Mouse (Mus musculus) cerebellum, adult 9-11 months (tissue): Measurements from ENCODE around the gene Scn8a.

Experiments
- DNase-seq: peaks from one replicate; pipeline ENCODE4 v3.0.0; 2022

Gene Scn8a

GRCm38 (mm10) chr15:101046039-101046526 lies 176.4 kb downstream of the Scn8a start:
- DNase-seq = no peak

GRCm38 (mm10) chr15:101046527-101047193 lies 177.0 kb downstream of the Scn8a start:
- no peak for DNase-seq

DNA sequence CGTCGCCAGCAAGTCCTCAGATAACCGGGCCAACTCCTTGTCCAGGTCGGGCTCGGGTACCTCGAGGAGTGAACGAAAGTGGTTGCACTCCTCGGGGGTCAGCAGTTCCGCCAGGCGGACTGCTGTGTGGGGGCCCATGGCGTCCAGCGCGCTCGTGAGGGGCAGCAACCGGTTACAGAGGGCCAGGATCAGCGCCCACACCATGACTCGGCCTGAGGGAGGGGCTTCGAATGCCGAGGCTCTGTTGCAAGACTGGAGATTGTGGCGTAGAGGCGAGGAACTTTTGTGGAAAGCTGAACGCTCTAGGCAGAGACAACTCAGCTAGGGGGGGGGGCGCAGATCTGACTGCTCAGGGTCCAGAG lies 177.5 kb downstream of the Scn8a start, which contains the start of gene Gm47841:
Gm47841 (minus strand) TSS at position 204 of the 362 bp plus-strand sequence.
- DNase-seq = no peak

DNA sequence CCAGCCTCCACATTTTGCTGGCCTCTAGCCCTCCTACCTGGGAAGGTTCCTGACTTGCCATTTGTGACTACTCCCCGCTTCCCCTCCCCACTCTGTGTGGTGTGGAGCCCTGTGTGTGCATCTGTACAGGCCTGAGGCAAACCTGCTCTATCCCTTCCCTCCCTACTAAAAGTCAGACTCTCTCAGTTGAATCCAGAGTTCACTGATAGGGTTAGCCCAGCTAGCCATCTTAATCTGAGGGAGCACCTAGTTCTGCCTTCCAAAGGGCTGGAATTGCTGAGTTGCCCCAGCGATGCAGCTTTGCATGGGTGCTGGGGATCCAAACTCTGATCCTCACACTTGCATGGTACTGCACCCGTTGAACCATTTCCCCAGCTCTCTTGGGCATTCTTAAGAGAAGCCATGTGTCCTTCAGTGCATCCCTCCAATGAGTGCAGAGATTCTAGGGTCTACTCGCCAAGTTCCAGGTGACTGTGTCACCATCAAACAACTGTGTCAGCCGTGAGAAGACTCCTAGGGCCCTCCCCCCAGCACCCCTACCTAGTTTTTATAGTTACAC lies 178.8 kb downstream of the Scn8a start:
- DNase-seq = no peak

- no peak for DNase-seq
Observed at GRCm38 (mm10) chr15:101051869-101052268, 182.2 kb downstream of the Scn8a start.

DNA sequence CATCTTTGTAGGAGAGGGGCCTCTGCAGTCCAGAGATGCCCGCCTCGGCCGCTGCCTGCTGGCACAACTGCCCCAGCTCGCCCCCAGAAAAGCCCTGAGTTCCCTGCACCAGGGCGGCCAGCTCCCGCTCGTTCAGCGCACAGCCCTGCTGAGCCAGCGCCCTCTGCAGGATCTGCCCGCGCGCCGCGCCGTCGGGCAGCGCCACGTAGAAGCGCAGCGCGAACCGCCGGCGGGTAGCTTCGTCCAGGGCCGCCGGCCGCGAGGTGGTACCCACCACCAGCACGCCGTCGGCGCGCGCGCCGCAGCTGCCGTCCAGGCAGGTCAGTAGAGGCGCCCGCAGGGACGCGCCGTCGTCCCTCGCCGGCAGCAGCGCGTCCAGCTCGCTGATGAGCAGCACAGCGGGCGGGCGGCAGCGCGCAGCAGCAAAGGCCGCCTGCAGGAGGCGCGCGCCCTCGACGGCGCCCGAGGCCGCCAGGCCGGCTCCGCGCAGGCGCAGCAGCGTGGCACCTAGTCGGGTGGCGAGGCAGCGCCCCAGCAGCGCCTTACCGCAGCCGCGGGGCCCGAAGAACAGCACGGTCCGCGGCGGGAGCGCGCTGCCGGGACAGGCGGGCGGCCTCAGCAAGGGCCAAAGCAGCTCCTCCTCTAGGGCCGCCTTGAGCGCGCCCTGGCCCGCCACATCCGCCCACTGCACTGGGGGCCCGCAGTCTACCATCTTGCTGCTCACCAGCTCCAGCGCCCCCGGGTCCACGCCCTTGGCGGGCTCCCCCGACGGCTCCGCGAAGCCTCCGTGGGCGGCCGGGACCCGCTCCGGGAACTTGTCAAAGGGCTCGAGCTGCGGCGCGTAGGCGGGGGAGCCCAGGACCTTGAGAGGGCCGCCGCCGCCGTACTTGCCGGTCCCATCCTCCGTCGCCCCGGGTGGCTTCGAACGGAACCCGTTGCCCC lies 183.2 kb downstream of the Scn8a start:
- no peak for DNase-seq

DNA sequence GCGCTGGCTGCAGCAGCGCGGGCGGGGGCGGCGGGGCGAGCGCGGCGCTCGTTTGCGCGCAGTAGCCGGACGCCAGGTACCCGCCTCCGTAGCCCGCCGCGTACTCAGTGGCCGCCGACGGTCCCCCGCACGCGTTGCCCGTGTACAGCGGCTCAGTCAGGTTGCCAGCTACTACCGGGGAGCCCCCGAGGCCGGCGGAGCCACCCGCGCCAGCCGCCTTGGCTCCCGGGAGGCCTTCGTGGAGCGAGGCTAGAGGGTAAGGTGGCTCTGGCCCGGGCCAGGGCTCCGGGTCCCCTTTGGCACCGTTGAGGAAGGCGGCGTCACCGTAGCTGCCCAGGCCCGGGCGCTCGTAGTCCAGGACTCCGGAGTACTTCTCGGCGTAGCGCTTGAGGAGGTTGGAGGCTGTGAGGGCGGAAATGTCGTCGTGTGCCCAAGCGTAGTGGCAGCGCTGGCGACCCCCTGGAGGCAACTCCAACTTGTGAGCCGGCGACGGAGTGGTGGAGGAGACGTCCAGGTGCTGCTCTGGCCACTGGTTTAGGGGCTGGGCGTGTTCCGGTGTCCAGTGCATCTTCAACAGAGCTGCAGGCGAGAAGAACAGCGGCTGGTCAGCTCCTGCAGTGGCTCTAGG lies 184.3 kb downstream of the Scn8a start:
- DNase-seq = no peak

DNA sequence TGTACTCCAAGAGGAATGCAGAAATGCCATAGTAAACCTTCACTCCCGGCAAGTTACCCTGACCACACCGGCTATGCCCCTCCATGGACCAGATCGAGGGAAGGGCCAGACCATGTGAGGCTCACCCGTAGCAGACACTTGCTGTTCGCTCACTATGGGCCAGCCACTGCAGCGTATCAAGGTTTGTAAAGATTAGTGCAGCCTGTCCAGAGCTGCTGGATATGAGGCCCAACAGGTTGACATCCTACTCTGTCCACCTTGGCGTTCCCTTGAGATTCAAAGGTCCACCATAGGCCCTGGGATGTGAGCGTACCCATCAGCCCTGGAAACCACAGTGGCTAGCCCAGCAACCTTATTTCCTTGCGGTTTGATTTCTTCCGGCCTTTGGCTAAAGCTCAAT lies 184.9 kb downstream of the Scn8a start:
- DNase-seq = no peak

DNA sequence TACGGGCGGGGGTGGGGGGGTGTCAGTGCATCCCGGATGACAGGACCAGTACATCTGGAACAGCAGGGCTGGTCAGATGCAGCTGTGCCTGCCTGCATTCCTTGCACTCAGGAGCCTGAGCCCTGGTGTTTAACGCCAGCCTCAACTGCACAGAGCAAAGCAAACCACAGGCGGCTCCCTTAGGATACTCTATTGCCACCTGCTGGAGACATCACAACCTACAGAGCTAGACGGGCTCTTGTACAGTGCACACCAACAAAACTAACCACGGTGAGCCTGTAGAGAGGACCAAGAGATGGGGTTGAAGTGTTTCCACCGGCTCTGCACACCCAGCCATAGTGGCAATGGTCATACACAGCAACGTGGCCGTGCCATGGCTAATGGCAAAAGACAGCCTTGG lies 186.6 kb downstream of the Scn8a start:
- DNase-seq = no peak

GRCm38 (mm10) chr15:101059570-101060279 lies 190.1 kb downstream of the Scn8a start:
- no peak for DNase-seq

- DNase-seq = no peak
Observed at GRCm38 (mm10) chr15:101060280-101060852, 190.7 kb downstream of the Scn8a start.

GRCm38 (mm10) chr15:101065069-101065468 lies 195.4 kb downstream of the Scn8a start:
- no peak for DNase-seq

- DNase-seq = no peak
Observed at GRCm38 (mm10) chr15:101066364-101066847, 196.7 kb downstream of the Scn8a start.

DNA sequence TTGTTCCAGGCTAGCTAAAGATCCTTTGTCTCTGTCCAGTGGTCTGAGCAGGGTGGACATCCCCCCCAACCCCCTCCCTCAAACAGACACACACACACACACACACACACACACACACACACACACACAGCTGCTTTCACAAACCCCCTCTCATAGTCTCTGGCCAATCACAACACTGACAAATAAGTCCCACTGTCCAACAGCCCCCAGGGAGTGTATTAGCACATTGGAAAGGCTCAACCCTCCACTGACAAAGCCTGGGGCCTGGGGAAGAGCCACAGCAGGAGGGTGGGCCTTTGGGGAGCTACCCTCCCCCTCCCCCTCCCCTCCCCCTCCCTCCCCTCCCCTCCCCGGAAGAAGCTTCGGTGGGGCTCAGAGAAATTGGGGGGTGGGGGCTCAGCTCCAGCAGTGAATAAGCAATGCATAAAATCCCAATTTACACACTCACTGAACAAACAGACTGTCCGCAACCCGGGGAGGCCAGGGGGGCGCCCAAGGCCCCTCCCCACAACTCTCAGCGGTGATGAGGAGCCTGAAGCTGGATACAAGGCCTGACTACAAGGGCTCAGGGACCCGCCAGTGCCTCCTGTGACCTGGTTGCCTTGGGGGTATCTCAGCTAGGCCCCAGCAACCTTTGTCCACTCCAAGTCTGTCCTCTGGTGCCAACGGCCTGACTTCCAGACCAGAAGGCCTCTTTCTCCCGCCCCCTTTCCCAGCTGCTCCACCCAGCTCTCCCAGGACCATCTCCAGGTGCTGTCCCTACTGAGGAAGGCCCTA lies 197.4 kb downstream of the Scn8a start:
- no peak for DNase-seq

- DNase-seq = no peak
Observed at GRCm38 (mm10) chr15:101068029-101068428, 198.4 kb downstream of the Scn8a start.

DNA sequence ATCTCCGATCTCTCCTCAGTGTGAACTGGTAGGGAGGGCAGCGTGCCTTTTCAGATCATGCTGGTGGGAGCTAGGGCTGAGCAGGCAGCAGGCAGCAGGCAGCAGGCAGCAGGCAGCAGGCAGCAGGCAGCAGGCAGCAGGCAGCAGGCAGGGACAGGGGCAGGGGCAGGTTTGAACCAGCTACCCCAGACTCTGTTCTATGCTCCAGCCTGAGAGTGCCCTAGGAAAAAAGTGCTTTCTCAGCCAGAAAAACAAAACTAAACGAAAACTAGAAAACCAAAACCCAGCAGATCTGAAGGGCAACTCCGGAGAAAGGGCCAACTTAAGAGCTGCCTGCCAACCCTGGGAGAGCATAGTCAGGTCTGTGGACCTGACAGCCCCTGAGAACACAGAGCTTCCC lies 199.0 kb downstream of the Scn8a start:
- DNase-seq = no peak

DNA sequence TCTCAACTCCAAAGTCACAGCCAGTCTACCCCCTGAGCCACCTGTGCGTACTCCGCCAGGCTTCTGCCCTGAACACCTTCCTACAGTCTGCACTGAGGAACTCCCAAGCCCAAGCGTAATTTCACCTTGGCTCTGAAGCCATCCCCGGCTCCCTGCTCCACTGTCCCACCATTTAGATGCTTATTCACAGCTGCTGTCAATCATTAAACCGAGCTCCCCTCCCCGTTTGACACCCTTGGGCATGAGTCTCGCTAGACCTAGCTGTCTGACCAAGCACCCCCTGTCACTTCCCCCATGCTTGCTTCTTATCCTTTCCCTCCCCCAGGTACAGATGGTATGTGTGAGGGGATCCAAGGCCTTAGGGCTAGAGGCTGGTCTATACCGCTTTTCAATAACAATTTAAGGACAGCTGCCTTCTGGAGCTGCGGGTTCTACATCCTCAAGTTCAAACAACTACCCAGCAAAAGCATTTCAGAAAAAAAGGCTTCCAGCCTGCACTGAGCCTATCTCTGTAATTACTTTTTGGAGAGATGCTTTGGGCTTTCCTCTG lies 200.1 kb downstream of the Scn8a start:
- DNase-seq = no peak

GRCm38 (mm10) chr15:101070762-101071161 lies 201.1 kb downstream of the Scn8a start:
- no peak for DNase-seq

GRCm38 (mm10) chr15:101072736-101073135 lies 203.1 kb downstream of the Scn8a start:
- DNase-seq = no peak

DNA sequence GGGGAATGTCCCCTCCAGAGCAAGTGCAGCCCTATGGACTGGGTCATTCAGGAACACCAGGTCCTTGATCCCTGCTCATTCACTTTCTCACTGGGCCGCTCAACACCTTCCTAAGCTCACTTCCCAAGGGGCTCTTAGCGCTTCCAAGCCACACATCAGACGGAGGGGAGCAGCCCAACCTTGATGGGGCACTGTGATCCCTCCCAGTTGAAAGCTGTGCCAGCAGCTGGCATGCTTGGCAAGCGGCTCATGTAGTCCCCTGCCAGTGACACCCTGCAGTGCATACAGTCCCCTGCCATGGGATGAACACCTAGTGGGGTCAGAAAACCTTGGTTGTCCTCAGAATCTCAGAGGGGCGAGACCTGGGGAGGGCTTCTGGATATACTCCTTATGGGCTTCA lies 204.4 kb downstream of the Scn8a start:
- DNase-seq = no peak

- no peak for DNase-seq
Observed at GRCm38 (mm10) chr15:101075150-101075549, 205.5 kb downstream of the Scn8a start.
